Mouse (Mus musculus) ES-Bruce4 (cell line): ENCODE results near the gene Stox2.

Source experiments
- CTCF ChIP-seq: IDR thresholded peaks from one replicate; pipeline ENCODE4 v1.8.1; 2011; ENCODE audit warnings: low read depth, low read length
- POLR2A ChIP-seq: IDR thresholded peaks from one replicate; pipeline ENCODE4 v1.8.1; 2011; ENCODE audit warnings: low read length; ENCODE audit not compliant: insufficient read depth

DNA sequence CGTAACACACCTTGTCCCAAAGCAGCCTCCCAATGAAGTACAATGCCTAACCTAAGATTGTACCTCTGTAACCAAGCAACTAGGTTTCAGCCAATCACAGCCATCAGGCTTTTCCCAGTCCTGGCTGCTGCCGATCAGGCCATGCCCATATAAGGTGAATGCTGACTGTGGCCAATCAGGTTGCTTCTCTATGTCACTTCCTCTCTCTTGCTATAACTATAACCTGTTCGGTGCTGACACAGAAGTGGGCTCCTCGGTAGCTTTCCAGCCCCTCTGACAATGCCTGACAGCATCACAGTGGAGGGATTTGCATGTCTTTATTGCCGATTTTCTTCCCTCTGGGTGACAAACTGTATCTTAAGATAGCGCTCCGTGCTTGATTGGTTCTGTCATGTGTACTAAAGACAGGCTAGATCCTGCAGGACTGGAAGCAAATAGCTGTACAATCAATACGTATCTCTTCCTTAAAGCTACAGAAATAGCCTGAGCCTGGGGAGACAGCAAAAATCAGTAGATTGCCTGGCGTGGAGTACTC lies 111.9 kb downstream of the Stox2 start:
- TF ChIP-seq CTCF (no peak), POLR2A (peak; percentile 81)
